Mouse (Mus musculus): ENCODE results near the gene Impad1. TPM values are rescaled to one million over a fixed set of nuclear protein-coding genes. Genes with fewer than 3 reads are reported as not detected.

The Impad1 gene
- total RNA-seq (2014; fragmentation: Nextera tagmentation), result 25.2 and 26.6 TPM in 2 replicates
- total RNA-seq (2017), result 36.9 and 48.5 TPM in 2 replicates

DNA sequence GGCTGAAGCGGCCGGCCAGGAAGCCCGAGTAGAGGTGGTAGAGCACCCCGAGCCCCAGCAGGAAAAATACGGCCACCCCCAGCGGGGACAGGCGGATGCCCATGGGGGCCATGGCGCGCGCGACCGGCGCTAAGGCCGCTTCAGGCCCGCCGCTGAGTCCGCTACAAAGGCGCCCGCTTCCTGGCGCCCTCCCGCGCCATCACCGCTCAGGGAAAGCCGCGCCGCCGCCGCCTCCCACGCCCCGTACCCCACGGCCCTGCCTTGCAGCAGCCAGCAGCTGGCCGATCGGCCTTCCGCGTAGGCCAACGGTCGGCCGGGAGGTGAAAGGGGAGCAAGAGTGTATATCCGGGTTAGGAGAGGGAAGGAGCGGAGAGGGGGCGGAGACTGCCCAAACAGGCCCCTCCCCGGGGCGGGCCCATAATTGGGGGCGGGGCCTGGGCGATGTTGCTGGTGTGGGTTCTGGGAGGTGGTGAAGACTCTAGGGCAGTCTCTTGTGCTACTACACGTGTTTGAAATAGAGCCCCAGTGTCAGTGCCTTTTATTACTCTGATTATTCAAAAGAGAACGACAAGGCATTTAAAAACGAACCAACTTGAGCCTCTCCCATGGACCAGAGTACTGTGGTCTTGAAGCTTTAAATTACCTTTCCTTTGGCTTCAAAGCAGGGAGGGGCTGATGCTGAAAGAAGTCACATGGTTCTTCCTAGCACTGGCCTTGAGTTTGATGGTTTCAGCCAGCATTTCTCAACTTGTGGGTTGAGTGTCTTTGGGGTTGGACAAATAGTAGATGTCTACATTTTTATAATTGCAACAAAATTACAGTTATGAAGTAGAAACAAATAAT is at the start of gene Impad1:
Gene Impad1, minus strand, starts transcription at position 364 of the 843 bp plus-strand sequence.
- peak; percentile 88 for ATAC-seq (replicated peaks; ENCODE audit: poor library complexity, severe bottlenecking)

DNA sequence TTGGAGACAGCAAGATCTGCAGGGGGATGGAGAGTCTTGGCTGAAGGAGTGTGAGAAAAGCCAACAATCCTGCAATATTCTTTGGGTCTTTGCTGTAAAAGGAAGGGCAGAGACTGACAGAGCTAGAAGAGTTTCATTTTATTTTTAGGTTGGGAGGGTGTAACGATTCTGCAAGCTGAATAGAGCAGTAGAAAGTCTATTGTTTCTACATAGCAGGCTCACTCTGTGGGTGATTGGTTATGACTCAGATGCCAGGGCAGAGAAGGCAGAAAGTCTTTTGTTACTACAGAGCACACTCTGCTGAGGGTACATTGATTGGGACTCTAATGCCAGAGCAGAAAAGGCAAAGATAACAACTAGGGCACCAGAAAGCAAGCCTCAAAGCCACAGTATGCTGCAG is 47.0 kb upstream of the Impad1 start:
- no peak for ATAC-seq (replicated peaks; ENCODE audit: poor library complexity, severe bottlenecking)

DNA sequence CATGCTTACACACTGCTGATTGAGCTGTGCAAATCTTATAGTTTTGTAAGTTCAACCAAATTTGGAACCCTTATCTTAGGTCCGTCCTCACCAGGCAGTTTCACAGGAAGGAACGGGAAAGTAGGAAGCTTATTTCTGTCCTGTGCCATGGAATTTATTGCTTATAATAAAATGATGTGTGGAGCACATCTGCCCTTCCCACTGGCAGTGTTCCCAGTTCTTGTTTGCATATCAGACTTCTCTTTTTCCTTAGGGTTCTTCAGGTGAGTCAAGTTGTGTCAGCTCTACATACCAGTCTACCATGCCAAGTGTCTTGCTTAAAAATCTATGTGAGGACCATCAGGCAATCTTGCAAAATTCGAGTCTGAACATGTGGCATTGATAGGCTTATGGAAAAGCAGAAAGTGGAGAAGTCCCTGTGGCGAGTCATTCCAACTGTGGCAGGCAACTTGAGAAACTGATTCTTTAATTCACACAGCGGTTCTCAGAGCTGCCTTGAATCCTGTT is 40.7 kb upstream of the Impad1 start:
- ATAC-seq (replicated peaks; ENCODE audit: poor library complexity, severe bottlenecking), result no peak

DNA sequence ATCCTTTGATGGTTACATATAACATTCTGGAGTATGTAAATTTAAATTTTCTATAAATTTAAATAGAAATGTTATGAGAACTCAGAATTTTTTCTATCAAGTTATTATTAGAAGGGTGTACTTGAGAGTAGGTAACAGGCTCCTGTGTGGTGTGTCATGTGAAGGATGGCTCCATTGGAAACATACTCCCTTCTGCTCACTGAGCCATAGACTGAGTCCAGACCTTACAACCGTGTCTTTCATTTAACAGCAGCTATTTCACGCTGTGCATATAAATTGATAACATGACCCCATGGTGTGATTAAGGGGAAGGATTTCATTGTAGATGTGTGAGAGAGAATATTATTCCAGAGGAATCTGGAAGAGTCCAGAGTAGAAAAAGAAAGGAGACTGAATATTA is 35.0 kb upstream of the Impad1 start:
- no peak for ATAC-seq (replicated peaks; ENCODE audit: poor library complexity, severe bottlenecking)

DNA sequence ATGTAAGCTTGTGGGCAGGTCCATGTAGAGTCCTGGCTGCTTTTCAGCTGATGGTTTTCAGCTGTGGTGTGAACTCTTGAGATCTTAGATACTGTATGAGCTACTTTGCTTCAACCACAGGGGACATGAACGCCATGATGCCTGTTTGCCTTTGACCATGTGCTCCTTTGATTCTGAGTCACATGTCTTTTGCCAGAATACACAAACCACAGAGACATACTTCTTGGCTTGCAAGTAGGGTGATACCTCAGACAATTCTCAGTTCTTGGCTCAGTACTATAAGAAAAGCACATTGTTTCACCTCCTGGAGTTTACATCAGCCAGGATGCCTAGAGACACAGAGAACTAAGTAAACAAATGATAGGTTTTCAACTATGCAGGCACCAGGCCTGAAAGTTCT is 29.0 kb upstream of the Impad1 start:
- ATAC-seq (replicated peaks; ENCODE audit: poor library complexity, severe bottlenecking), result no peak

DNA sequence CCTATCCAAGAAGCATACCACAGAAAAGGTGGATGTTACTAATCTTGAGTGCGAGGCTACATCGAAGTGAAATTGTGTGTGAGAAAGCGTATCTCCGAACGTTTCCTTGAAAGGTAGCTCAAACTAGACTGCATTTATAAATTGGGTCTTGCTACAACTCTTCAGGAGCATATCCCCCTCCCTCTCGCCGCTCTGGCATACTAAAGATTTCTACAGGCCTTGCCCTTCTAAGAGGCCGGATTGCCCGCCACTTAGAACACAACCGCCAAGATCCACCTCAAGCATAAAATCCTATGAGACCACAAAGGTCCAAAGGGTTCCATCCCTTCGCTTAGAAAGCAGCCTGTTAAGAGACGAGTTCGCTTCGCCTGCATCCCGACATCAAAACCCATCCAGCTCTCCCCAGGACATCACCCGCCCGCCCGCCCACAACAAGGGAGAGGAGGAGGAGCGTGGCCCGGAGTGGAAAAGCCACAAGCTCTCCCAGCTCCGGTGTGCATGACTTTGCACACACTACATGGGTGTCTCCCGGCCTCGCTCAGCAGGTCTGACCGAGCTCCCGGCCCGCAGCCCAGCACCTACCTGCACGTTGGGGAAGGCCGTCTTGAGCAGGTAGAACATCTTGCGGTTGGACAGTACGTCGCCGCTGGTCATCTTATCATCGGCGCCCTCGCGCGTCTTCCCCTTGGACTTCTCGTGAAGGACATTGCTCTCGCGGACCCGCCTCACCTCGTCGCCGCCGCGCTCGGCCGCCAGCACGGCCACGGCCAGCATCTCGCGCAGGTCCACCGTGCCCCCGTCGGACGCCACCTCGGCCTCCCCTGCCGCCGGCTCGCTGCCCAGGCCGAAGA is 789 bp downstream of the Impad1 start:
- peak; percentile 50 for ATAC-seq (replicated peaks; ENCODE audit: poor library complexity, severe bottlenecking)

DNA sequence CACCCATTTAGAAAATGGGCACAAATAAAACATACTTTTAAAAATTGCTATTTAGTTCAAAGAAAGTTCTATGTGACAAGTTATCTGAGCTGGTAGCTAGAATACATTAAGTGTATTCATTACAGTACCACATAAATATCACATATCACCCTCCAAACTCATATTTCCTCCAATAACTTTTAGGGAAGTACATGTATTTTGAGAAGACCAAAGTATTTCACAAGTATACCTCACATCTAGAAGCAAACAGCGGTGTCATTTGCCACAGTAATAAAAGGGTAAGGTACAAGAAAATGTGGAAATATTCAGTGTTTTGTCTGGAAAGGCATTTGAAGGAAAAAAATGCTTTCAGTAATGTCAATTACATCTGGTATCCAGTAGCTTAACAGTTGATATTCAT is 2.0 kb downstream of the Impad1 start:
- ATAC-seq (replicated peaks; ENCODE audit: poor library complexity, severe bottlenecking), result peak; percentile 51

DNA sequence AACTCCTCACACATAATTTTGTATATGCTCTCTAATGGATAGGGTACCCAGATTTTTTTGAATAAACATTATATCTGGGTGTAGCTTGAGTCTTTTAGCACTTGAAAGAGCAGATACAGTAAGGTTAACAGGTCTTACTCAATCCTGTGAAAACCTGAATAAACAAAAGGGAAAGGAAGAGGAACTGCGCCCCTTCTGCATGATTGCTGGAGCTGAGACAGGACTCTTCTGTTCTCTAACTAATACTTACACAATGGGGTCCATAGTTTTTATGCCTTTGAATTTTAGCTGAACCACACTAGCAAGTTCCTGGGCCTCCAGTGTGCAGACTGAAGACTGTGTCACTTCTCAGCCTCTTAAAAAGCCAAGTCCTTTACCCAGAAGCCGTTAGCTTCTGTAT is 8.0 kb downstream of the Impad1 start:
- peak; percentile 84 for ATAC-seq (replicated peaks; ENCODE audit: poor library complexity, severe bottlenecking)

DNA sequence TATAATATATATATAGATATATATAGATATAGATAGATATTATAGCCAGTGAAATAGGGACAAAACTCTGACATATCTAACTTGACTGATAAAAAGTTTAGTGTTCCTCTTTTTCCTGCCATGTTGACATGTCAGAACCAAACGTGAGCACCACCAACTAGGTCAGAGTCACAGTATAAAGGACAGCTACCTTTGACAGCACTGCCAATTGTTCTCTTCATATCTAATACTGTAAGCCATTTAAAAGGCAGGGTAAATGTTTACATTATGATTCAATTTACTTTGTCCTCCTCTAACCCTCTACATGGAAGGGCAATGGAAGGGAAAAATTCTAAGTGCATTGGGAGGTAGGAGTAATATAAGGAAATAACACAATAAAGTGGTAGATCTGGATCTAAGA is 8.8 kb downstream of the Impad1 start:
- no peak for ATAC-seq (replicated peaks; ENCODE audit: poor library complexity, severe bottlenecking)

DNA sequence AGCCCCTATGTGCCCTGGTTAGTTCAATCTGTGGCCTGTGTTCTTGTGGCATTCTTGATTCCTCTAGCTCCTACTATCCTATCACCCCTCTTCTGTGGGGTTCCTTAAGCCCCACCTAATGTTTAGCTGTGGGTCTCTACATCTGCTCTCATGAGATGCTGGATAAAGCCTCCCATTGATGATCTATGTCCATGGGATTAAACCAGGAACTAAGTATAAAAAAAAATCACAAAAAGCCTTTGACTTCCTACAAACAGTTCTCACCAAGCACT is 9.5 kb downstream of the Impad1 start:
- ATAC-seq (replicated peaks; ENCODE audit: poor library complexity, severe bottlenecking), result no peak

DNA sequence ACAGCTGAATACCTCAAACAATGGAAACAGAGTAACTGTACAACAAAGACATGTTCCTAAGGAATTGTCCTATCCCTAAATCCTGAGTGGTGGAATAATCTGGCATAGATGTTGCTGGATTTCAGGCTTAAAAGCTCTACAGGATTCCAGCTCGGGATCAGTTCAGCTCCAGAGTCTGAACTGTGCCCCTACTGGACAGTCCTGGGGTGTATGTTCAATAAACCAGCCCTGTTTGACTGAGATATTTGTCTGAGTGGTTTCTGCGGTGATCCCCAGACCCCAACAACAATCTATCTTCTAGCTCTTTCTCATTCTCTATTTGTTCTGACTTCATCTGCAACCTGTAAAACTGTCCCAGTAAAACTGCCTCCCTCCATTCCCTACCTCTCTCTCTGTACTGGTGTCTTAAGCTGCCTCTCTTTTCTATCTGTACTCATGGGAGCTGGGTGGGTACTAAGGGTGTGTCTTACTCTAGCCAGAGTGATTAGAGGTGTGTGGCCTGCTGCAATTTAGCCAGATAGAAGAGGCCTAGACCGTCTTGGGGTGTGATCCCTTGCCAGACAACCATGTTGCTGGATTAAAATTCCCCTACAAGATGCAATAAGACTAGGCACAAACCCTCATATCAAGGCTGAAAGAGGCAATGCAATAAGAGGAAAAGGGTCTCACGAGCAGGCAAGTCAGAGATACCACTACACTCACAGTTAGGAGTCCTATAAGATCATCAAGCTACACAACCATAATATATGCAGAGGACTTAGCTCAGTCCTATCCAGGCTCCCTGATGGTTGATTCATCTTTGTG is 10.1 kb downstream of the Impad1 start:
- no peak for ATAC-seq (replicated peaks; ENCODE audit: poor library complexity, severe bottlenecking)

DNA sequence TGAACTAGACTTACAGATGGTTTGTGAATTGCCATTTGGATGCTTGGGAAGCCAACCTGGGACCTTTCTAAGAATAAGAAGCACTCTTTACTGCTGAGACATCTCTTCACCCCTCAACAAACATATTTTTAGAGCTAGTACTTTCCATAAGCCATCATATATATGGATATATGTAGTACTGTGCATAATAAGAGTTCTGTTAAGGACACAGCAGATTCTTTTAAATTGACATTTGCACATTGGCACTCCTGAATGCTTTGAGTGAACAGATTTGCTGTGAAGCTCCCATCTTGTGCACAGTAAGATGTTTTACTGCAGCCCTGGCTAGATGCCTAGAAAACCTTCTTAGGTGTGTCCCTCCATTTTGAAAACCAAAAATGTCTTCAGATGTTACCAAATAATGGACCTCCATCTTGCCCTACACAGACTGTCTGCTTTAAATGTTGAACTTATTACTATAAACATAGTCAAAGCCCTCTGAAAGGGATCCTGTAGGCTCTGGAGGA is 13.8 kb downstream of the Impad1 start:
- no peak for ATAC-seq (replicated peaks; ENCODE audit: poor library complexity, severe bottlenecking)

DNA sequence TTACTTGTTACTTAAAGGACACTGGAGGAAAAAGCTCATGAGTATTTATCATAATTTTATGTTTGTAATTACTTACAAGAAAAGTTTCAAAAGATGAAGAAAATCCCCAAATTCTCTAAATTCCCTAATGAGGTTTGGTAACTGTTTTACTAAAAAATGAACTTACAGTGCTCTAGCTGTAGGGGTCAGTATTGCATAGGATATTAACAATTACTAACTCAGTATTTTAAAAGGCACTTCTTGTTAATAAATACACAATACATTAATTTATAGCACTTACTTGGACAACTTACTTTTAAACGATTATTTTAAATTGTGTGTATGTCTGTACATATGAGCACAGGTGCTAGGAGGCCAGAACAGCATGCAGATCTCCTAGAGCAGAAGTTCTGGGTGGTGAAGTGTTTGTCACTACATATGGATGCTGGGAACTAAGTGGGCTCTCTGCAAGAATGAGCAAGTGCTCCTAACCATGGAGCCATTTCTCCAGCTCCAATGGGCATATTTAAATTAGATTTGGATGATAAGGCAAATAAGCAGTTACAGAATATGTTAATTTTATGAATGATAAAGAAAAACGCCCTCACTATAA is 21.5 kb downstream of the Impad1 start:
- peak; percentile 70 for ATAC-seq (replicated peaks; ENCODE audit: poor library complexity, severe bottlenecking)

DNA sequence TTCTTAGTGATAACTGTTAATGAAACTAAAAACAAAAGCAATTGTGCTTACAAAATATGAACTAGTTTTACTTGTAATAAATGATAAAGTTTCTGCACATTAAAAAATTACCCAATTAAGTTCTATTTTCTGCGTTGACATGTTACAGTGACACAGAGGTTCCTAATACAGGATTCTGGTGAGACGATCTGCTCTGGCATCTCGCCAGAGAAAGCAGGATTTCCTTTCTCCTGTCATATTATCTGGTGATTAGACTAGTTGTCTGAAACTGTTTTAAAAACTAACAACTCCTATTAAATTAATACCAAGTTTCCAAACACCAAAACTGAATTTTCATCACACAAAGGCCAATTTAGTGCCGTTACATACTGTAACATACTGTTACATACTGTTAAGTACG is 27.3 kb downstream of the Impad1 start:
- ATAC-seq (replicated peaks; ENCODE audit: poor library complexity, severe bottlenecking), result no peak

DNA sequence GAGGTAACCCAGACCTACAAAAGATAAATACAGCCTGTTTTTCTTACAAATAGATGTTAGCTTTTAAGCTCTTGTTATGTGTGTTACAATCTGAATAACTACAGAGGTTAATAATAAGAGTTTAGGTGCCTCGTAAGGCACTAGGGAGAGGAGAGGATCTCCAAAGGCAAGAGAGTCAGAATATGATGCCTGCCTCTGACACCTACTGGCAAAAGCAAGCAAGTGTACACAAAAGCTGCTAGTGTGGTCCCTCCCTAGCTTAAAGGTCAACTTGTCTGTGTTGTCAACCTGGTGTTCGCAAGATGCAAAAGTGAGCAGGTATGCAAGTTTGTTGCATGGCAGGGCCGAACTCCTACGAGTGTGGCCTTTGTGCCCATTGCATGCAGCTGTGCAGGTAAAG is 34.8 kb downstream of the Impad1 start:
- ATAC-seq (replicated peaks; ENCODE audit: poor library complexity, severe bottlenecking), result no peak

DNA sequence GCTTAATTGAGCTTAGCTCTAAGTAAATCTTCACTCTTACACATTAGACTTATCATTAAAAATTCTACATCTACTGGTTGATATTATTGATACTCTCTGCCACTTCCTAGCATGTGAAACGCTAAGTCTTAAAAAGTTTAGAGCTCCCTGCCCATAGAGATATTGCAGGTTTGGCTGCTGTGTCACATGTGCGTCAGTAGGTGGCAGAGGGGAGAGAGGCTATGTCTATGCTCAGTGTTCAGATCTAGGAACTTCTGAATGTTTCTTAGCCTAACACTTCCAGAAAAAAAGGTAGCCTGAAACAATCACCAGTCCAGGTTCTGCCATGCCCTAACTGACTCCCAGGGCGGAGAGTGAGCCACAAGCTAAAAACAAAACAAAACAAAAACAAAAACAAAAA is 63.7 kb downstream of the Impad1 start:
- ATAC-seq (replicated peaks; ENCODE audit: poor library complexity, severe bottlenecking), result peak; percentile 48; the same call in 1 of the 2 replicates

DNA sequence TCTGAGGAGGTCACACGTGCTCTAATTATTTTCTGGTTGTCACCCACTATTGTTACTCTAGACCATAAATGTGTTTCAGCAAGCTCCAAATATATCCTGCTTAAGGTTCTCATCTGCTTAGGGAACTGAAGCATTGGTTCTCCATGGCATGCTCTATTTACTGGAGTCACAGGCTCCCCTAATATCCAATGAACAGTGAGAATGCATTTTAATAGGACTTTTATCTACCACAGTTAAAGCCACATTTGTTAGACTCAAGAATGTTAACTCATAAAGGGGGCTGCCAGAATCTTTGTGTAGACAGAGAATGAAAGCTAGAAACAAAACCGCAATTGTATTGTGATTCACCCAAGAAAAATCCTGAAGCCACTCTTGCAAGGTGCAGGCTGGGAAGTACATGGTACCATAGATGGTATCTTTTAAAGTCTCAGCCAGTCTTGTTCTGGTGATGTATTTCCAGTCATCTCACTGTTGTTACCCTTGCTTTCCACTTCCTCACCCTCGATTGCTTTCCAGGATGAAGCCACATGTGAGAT is 66.8 kb downstream of the Impad1 start:
- no peak for ATAC-seq (replicated peaks; ENCODE audit: poor library complexity, severe bottlenecking)

DNA sequence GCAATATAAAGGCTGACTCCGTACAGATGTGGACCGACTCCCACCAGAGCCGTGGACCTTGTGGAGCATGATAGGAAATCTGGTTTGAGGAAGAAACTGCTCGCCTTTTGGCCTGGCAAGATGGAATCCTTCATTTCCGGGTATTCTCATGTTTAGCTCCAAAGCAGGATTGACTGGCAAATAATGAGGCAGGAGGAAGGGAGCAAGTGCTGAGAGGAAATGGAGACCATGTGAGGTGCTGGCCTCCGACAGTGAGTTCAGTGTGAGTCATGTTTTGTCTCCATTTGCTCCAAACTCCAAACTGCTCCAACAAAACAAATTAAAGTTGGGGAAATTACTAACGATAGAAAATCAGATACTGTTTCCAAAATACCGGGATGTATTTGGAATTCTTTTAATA is 69.3 kb downstream of the Impad1 start:
- no peak for ATAC-seq (replicated peaks; ENCODE audit: poor library complexity, severe bottlenecking)

DNA sequence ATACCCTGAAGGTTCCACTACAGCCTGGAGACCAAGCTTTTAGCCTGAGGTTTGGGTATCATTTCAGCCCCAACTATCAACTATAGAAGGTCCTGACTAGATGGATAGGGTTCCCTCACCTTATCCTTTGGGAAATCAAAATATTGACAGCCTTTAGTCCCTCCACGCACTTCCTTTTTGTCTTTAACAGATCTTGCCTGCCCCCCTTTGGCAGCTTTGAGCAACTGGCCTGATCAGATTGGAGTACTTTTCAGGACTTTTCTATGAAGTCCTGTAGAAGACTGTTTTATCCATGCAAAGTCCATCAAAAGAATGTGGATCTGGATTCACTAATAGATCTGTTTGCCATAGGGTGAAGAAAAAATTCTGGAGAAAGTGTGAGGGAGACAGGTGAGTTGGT is 71.1 kb downstream of the Impad1 start:
- ATAC-seq (replicated peaks; ENCODE audit: poor library complexity, severe bottlenecking), result no peak

Measured in granulocyte monocyte progenitor cell, adult 5-6 weeks (primary cell).